Mouse (Mus musculus): ENCODE measurements around the gene Figla.

The Figla gene

DNA sequence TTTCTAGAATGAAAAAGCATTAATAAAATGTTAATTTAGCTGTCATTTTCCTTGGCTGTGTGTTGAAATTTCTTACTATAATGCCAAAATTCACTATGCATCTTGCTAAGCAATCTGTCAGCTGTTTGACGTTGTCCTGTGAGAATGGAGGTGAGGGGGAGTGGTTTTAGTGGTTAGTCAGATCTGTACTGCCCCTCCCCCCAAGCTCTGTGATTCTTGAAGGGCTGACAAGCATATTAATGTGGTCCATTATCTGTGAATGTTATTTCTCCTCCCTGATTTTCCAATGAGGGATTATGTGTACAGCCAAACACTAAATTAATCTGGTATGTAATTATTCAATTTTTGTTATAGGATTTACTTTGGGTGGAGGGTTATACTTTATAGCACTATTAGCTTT is 42.5 kb downstream of the Figla start:
- H3K9me3 ChIP-seq (ENCODE audit: low read length), result no peaks in the 10 kb centered on the region
- TF ChIP-seq CTCF (conservative IDR thresholded peaks at IDR 0.05; ENCODE audit: low read length) (no peak), NANOG (IDR thresholded peaks at IDR 0.05; ENCODE audit: borderline replicate concordance, low read length) (no peak), POU5F1 (IDR thresholded peaks at IDR 0.05; ENCODE audit: borderline replicate concordance, low read length) (no peak)
- no peak overlapping the region for H3K4me3 ChIP-seq (replicated peaks; ENCODE audit: low read length)

GRCm38 (mm10) chr6:86059151-86059853 is 43.3 kb downstream of the Figla start:
- Histone ChIP-seq H3K9me3 (ENCODE audit: low read length) (no peaks in the 10 kb centered on the region), H3K27me3 (ENCODE audit: insufficient read depth, low read length) (no peaks in the 10 kb centered on the region), H3K4me1 (replicated peaks; ENCODE audit: low read depth, low read length) (peaks cover 3% of the 10 kb centered on the region), H3K4me3 (replicated peaks; ENCODE audit: low read length) (no peak overlapping the region), H3K36me3 (ENCODE audit: insufficient read depth, low read length) (no peaks in the 10 kb centered on the region)
- TF ChIP-seq CTCF (conservative IDR thresholded peaks at IDR 0.05; ENCODE audit: low read length) (no peak), NANOG (IDR thresholded peaks at IDR 0.05; ENCODE audit: borderline replicate concordance, low read length) (no peak), POU5F1 (IDR thresholded peaks at IDR 0.05; ENCODE audit: borderline replicate concordance, low read length) (no peak)

More for the DNA sequence above, 42.5 kb downstream of the Figla start:
- no peaks in the 10 kb centered on the region for H3K36me3 ChIP-seq (ENCODE audit: insufficient read depth, low read length)
- H3K4me1 ChIP-seq (replicated peaks; ENCODE audit: low read depth, low read length), result no peaks in the 10 kb centered on the region
- H3K27me3 ChIP-seq (ENCODE audit: insufficient read depth, low read length), result no peaks in the 10 kb centered on the region

DNA sequence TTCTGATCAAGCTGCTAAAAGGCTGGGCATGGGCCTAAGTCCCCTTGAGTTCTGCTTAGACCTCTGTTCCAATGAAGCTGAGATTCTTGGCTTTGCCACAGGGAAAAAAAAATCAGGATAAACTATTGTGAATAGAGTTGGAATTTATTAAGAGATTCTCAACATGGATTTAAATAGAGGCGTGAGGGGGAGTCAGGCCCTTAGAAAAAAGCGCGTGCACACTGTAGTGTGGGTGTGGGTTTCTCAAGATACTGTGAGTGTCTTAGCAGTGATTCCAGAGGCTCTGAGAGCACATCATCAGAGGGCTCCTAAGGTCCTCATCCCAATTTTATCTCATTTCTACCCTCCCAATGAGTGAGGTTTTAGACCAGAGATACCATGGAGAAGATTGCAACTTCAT is 44.2 kb downstream of the Figla start:
- Histone ChIP-seq H3K9me3 (ENCODE audit: low read length) (no peaks in the 10 kb centered on the region), H3K4me3 (replicated peaks; ENCODE audit: low read length) (no peak overlapping the region), H3K4me1 (replicated peaks; ENCODE audit: low read depth, low read length) (peaks cover 9% of the 10 kb centered on the region), H3K36me3 (ENCODE audit: insufficient read depth, low read length) (no peaks in the 10 kb centered on the region), H3K27me3 (ENCODE audit: insufficient read depth, low read length) (no peaks in the 10 kb centered on the region)
- no peak for TF ChIP-seq NANOG (IDR thresholded peaks at IDR 0.05; ENCODE audit: borderline replicate concordance, low read length)
- no peak for TF ChIP-seq POU5F1 (IDR thresholded peaks at IDR 0.05; ENCODE audit: borderline replicate concordance, low read length)
- no peak for TF ChIP-seq CTCF (conservative IDR thresholded peaks at IDR 0.05; ENCODE audit: low read length)

- Histone ChIP-seq H3K4me1 (replicated peaks; ENCODE audit: low read depth, low read length) (peaks cover 9% of the 10 kb centered on the region), H3K4me3 (replicated peaks; ENCODE audit: low read length) (no peak overlapping the region), H3K36me3 (ENCODE audit: insufficient read depth, low read length) (no peaks in the 10 kb centered on the region), H3K27me3 (ENCODE audit: insufficient read depth, low read length) (peaks cover 2% of the 10 kb centered on the region; the same call in 1 of the 2 replicates), H3K9me3 (ENCODE audit: low read length) (no peaks in the 10 kb centered on the region)
- TF ChIP-seq CTCF (conservative IDR thresholded peaks at IDR 0.05; ENCODE audit: low read length) (no peak), POU5F1 (IDR thresholded peaks at IDR 0.05; ENCODE audit: borderline replicate concordance, low read length) (no peak), NANOG (IDR thresholded peaks at IDR 0.05; ENCODE audit: borderline replicate concordance, low read length) (no peak)
Measured at GRCm38 (mm10) chr6:86062226-86062625, 46.3 kb downstream of the Figla start.

GRCm38 (mm10) chr6:86062684-86063083 is 46.7 kb downstream of the Figla start:
- Histone ChIP-seq H3K9me3 (ENCODE audit: low read length) (no peaks in the 10 kb centered on the region), H3K36me3 (ENCODE audit: insufficient read depth, low read length) (no peaks in the 10 kb centered on the region), H3K4me3 (replicated peaks; ENCODE audit: low read length) (no peak overlapping the region), H3K4me1 (replicated peaks; ENCODE audit: low read depth, low read length) (peaks cover 9% of the 10 kb centered on the region), H3K27me3 (ENCODE audit: insufficient read depth, low read length) (peaks cover 3% of the 10 kb centered on the region; the same call in 1 of the 2 replicates)
- TF ChIP-seq NANOG (IDR thresholded peaks at IDR 0.05; ENCODE audit: borderline replicate concordance, low read length) (no peak), CTCF (conservative IDR thresholded peaks at IDR 0.05; ENCODE audit: low read length) (no peak), POU5F1 (IDR thresholded peaks at IDR 0.05; ENCODE audit: borderline replicate concordance, low read length) (no peak)

GRCm38 (mm10) chr6:86064318-86065016 is 48.5 kb downstream of the Figla start:
- peaks cover 3% of the 10 kb centered on the region; the same call in 1 of the 2 replicates for H3K27me3 ChIP-seq (ENCODE audit: insufficient read depth, low read length)
- H3K4me3 ChIP-seq (replicated peaks; ENCODE audit: low read length), result no peak overlapping the region
- H3K36me3 ChIP-seq (ENCODE audit: insufficient read depth, low read length), result no peaks in the 10 kb centered on the region
- no peaks in the 10 kb centered on the region for H3K9me3 ChIP-seq (ENCODE audit: low read length)
- TF ChIP-seq POU5F1 (IDR thresholded peaks at IDR 0.05; ENCODE audit: borderline replicate concordance, low read length), result no peak
- TF ChIP-seq NANOG (IDR thresholded peaks at IDR 0.05; ENCODE audit: borderline replicate concordance, low read length), result no peak
- TF ChIP-seq CTCF (conservative IDR thresholded peaks at IDR 0.05; ENCODE audit: low read length), result no peak
- peaks cover 9% of the 10 kb centered on the region for H3K4me1 ChIP-seq (replicated peaks; ENCODE audit: low read depth, low read length)

- Histone ChIP-seq H3K36me3 (ENCODE audit: insufficient read depth, low read length) (no peaks in the 10 kb centered on the region), H3K4me1 (replicated peaks; ENCODE audit: low read depth, low read length) (peaks cover 9% of the 10 kb centered on the region), H3K9me3 (ENCODE audit: low read length) (no peaks in the 10 kb centered on the region), H3K4me3 (replicated peaks; ENCODE audit: low read length) (no peak overlapping the region), H3K27me3 (ENCODE audit: insufficient read depth, low read length) (peaks cover 3% of the 10 kb centered on the region; the same call in 1 of the 2 replicates)
- TF ChIP-seq NANOG (IDR thresholded peaks at IDR 0.05; ENCODE audit: borderline replicate concordance, low read length) (no peak), POU5F1 (IDR thresholded peaks at IDR 0.05; ENCODE audit: borderline replicate concordance, low read length) (no peak), CTCF (conservative IDR thresholded peaks at IDR 0.05; ENCODE audit: low read length) (no peak)
Measured at GRCm38 (mm10) chr6:86066727-86067126, 50.8 kb downstream of the Figla start.

GRCm38 (mm10) chr6:86067145-86067544 is 51.2 kb downstream of the Figla start:
- peaks cover 9% of the 10 kb centered on the region for H3K4me1 ChIP-seq (replicated peaks; ENCODE audit: low read depth, low read length)
- no peaks in the 10 kb centered on the region for H3K36me3 ChIP-seq (ENCODE audit: insufficient read depth, low read length)
- H3K4me3 ChIP-seq (replicated peaks; ENCODE audit: low read length), result no peak overlapping the region
- TF ChIP-seq NANOG (IDR thresholded peaks at IDR 0.05; ENCODE audit: borderline replicate concordance, low read length) (no peak), CTCF (conservative IDR thresholded peaks at IDR 0.05; ENCODE audit: low read length) (no peak), POU5F1 (IDR thresholded peaks at IDR 0.05; ENCODE audit: borderline replicate concordance, low read length) (no peak)
- H3K9me3 ChIP-seq (ENCODE audit: low read length), result no peaks in the 10 kb centered on the region
- H3K27me3 ChIP-seq (ENCODE audit: insufficient read depth, low read length), result peaks cover 3% of the 10 kb centered on the region; the same call in 1 of the 2 replicates

Data from E14TG2a.4 (cell line).